ENCODE assay signal across 9 mouse cellular contexts in the genomic region with DNA sequence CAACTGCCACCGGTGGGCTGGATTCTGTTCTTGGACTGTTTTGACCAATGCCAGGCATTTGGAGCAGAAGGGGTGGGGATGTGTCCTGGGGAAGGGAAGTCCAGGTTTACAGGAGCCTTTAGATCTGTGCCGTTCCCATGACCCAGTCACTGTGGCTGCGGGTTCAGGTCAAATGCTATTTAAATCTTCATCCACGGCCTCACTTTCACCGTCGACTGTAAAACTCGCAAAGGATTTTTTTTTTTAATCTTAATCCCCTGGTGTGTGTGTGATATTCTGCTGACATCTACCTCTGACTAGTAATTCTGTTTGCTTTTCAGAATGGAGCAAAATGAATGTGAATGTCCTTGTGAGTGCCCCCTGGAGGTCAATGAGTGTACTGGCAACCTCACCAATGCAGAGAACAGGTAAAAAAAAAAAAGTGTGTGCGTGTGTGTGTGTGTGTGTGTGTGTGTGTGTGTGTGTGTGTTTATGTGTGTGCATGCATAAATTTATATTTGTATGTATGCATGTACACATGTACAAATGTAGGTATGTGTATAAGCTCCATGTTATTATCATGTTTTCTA. TPM values are rescaled to one million over a fixed set of nuclear protein-coding genes. Genes with fewer than 3 reads are reported as not detected.
DNase-seq lines count a peak whose midpoint lies in the region; ATAC-seq and TF ChIP-seq lines count a peak whose summit lies in the region.
"Had no signal": no experiment of that assay in that cellular context is flagged by ENCODE, and none has a peak within 500 bp of the region (broad histone marks: within the 10 kb centered on the region; RNA-seq: fewer than 3 reads in every experiment).

No protein-coding gene starts in this region.

- no peaks in the 10 kb centered on the region for H3K36me3 ChIP-seq in liver, adult 2 months (ENCODE audit: control insufficient read depth, insufficient read depth, low read length)
- H3K36me3 ChIP-seq in liver, embryonic 11.5 days (ENCODE audit: control insufficient read depth, insufficient read depth, low read length): 0 out of 2 replicates have a peak, but pooled peaks cover 2% of the 10 kb centered on the region
- peaks cover 96% of the 10 kb centered on the region for H3K36me3 ChIP-seq in embryonic facial prominence, embryonic 10.5 days (replicated peaks)

- no peaks in the 10 kb centered on the region for H3K9me3 ChIP-seq in liver, embryonic 11.5 days (ENCODE audit: control insufficient read depth, low read length)
- H3K9me3 ChIP-seq in embryonic facial prominence, embryonic 10.5 days: no peaks in the 10 kb centered on the region
- H3K9me3 ChIP-seq: heart, embryonic 13.5 days had no signal

- no peaks in the 10 kb centered on the region for H3K27me3 ChIP-seq in liver, adult 2 months (ENCODE audit: control insufficient read depth, insufficient read depth, low read length)
- H3K27me3 ChIP-seq in liver, embryonic 11.5 days (replicated peaks; ENCODE audit: control insufficient read depth, insufficient read depth, low read length): no peaks in the 10 kb centered on the region
- no peaks in the 10 kb centered on the region for H3K27me3 ChIP-seq in embryonic facial prominence, embryonic 10.5 days (replicated peaks; ENCODE audit: low read depth, poor library complexity, severe bottlenecking)
- H3K27me3 ChIP-seq: heart, embryonic 13.5 days had no signal

- ATAC-seq in liver, embryonic 11.5 days (replicated peaks; ENCODE audit: low FRiP score): no peak
- ATAC-seq in megakaryocyte progenitor cell, adult 5-6 weeks (replicated peaks; ENCODE audit: poor library complexity): peak; percentile 75

- no peak for TF ChIP-seq CTCF in liver, adult 2 months (IDR thresholded peaks at IDR 0.05; ENCODE audit: low read depth, low read length)

- H3K4me1 ChIP-seq in liver, adult 2 months (ENCODE audit: control insufficient read depth, insufficient read depth, low read length): no peaks in the 10 kb centered on the region
- peaks cover 12% of the 10 kb centered on the region for H3K4me1 ChIP-seq in liver, embryonic 11.5 days (replicated peaks; ENCODE audit: control insufficient read depth, insufficient read depth, low read length)
- H3K4me1 ChIP-seq in embryonic facial prominence, embryonic 10.5 days: peaks cover 12% of the 10 kb centered on the region; the same call in 1 of the 2 replicates

- no peaks in the 10 kb centered on the region for H3K79me2 ChIP-seq in liver, adult 2 months (ENCODE audit: control insufficient read depth, insufficient read depth, low read length)

- no peak overlapping the region for H3K4me2 ChIP-seq in liver, embryonic 11.5 days
- H3K4me2 ChIP-seq: heart, embryonic 13.5 days had no signal

- H3K4me3 ChIP-seq in liver, adult 2 months (ENCODE audit: insufficient read depth, low read depth, low read length): no peak overlapping the region
- H3K4me3 ChIP-seq in liver, embryonic 11.5 days (ENCODE audit: low read depth, low read length): no peak overlapping the region
- no peak overlapping the region for H3K4me3 ChIP-seq in embryonic facial prominence, embryonic 10.5 days
- H3K4me3 ChIP-seq: heart, embryonic 13.5 days had no signal

- 86% methylated on average over 8 of the region's 8 CpGs for WGBS in liver, adult 2 months
- 84% methylated on average over 8 of the region's 8 CpGs for WGBS in liver, embryonic 11.5 days
- 86% methylated on average over 8 of the region's 8 CpGs for WGBS in embryonic facial prominence, embryonic 10.5 days

- no peak for TF ChIP-seq POLR2A in liver, adult 2 months (IDR thresholded peaks at IDR 0.05; ENCODE audit: extremely low read depth, insufficient read depth, low read length)

- peak; percentile 56 to 62 for DNase-seq in cerebellum, postnatal 14 days
- DNase-seq in cerebellum, adult 9-10 months: no peak
- DNase-seq in liver, adult 2 months (ENCODE audit: extremely low read depth, low read depth, low spot score): peak; percentile 17
- DNase-seq in liver, embryonic 11.5 days (ENCODE audit: low spot score): no peak
- peak; percentile 31 for DNase-seq in embryonic facial prominence, embryonic 10.5 days (ENCODE audit: low spot score)
- no peak for DNase-seq in spleen, postnatal 36 days (ENCODE audit: low spot score in 2 of 2)
- no peak for DNase-seq in thymus, postnatal 10 days (ENCODE audit: low spot score in 2 of 2)

- no peak overlapping the region for H3K9ac ChIP-seq in liver, adult 2 months (ENCODE audit: low read depth, low read length)
- H3K9ac ChIP-seq in liver, embryonic 11.5 days (ENCODE audit: low read depth, low read length): no peak overlapping the region
- H3K9ac ChIP-seq: heart, embryonic 13.5 days had no signal

- H3K27ac ChIP-seq in liver, adult 2 months (replicated peaks; ENCODE audit: insufficient read depth, low read depth, low read length): no peak overlapping the region
- H3K27ac ChIP-seq in liver, embryonic 11.5 days (ENCODE audit: low read depth, low read length): no peak overlapping the region
- H3K27ac ChIP-seq in embryonic facial prominence, embryonic 10.5 days (replicated peaks): no peak overlapping the region
- H3K27ac ChIP-seq: heart, embryonic 13.5 days had no signal

RNA-seq across cellular contexts. Expression of gene Gm10577, which starts 32.2 kb away (rescaled TPM):
- not detected in 2 replicates for total RNA-seq in liver, adult 2 months (2014; rRNA removed)
- polyA plus RNA-seq in liver, adult 2 months (2012; rRNA removed): not detected in 2 replicates
- polyA plus RNA-seq in liver, embryonic 11.5 days (2014; fragmentation: Nextera tagmentation; extraction: Ambion mirVana): not detected in 2 replicates
- polyA plus RNA-seq in embryonic facial prominence, embryonic 10.5 days (2016; fragmentation: Nextera tagmentation; extraction: Ambion mirVana): not detected in 2 replicates
- not detected in 2 replicates for total RNA-seq in megakaryocyte progenitor cell, adult 5-6 weeks (2015)
- total RNA-seq in megakaryocyte progenitor cell, adult 5-6 weeks (2017): not detected in 2 replicates
- polyA plus RNA-seq: heart, embryonic 13.5 days had no signal

Comparison
In these comparisons a context has a peak if more than half of its experiments do, and no peak if none do; other contexts are left out.
1. DNase-seq: peak in cerebellum, postnatal 14 days (2 of 2), liver, adult 2 months (single experiment) and embryonic facial prominence, embryonic 10.5 days (single experiment); none in cerebellum, adult 9-10 months (single experiment), liver, embryonic 11.5 days (single experiment), spleen, postnatal 36 days (0 of 2) and thymus, postnatal 10 days (0 of 2).